Mouse (Mus musculus) gastrocnemius, postnatal 4 days (tissue): Measurements from ENCODE around the gene Usmg5. TPM values are rescaled to one million over a fixed set of nuclear protein-coding genes. Genes with fewer than 3 reads are reported as not detected.

Source experiments
- DNase-seq, 2 experiments: peaks; one replicate each; pipeline ENCODE4 v3.0.0; 2021 to 2022; ENCODE audit warnings: low spot score in 2 of 2, mixed read lengths in 2 of 2
- total RNA-seq, 2 experiments: library from RNA; stranded (reverse); gene quantifications; 2 replicates each; pipeline ENCODE4 v1.2.3; 2021

Gene Usmg5
- total RNA-seq, 2 experiments from 2014 or later, result 864 to 878 TPM

DNA sequence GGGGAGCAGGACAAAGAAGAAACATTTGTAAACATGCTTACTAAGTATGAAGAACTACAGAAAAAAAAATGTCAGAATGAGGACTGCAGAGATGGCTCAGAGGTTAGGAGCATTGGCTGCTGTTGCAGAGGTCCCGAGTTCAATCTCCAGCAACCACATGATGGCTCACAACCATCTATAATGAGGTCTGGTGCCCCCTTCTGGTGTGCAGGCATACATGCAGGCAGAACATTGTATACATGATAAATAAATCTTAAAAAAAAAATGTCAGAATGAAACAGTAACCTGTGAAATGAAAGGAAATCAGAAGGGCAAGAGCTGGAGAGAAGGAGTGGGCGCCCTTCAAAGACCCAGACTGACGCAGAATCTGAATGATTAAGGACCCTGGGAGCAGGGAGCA is 24.6 kb downstream of the Usmg5 start:
- DNase-seq, result no peak

DNA sequence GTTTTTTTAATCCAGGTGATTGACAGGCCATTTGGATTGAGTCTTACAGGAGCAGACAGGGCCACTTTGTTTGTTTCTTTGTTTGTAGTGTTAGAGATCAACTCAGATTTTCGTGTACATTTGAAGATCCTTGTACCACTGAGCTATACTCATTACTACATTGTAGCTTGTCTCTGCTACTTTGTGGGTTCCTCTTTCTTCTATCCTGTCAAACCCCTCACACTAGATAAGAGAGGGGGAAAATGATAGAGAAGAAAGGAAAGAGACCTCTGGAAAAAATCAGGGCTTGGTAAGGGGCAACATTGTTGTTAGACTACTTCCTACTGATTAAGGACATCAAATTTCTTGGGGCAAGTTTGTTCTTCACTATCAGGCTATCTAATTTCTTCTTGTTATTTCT is 32.8 kb downstream of the Usmg5 start:
- no peak for DNase-seq

DNA sequence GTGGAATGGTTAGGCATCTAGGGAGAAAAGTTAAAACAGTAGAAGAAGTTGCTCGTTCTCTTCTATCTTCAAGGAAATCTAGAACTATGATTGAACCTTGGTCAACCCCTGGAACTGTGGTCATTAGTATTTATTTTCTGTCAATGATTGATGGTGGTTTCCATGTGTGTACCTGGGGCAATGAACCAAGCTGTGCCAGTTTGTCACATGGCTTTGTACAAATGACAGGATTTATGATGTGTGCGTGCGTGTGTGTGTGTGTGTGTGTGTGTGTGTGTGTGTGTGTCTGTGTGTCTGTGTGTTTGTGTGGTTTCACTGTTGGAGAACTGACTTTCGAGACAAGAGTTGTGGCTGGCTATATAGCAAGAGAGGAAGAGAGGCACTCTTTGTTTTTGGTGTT is 37.0 kb downstream of the Usmg5 start:
- DNase-seq, result no peak

DNA sequence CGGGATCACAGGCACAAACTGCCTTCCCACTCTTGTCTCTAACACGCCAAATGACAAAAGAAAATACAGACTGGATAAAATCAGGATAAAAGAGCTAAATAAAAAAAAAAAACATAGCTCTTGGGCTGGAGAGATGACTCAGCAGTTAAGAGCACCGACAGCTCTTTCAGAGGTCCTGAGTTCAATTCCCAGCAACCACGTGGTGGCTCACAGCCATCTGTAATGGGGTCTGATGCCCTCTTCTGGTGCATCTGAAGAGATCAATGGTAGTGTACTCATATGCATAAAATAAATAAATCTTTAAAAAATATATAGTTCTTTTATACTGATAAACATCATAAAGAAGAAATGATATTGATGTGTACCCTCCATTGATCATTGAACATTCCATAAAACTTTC is 37.5 kb downstream of the Usmg5 start:
- no peak for DNase-seq

DNA sequence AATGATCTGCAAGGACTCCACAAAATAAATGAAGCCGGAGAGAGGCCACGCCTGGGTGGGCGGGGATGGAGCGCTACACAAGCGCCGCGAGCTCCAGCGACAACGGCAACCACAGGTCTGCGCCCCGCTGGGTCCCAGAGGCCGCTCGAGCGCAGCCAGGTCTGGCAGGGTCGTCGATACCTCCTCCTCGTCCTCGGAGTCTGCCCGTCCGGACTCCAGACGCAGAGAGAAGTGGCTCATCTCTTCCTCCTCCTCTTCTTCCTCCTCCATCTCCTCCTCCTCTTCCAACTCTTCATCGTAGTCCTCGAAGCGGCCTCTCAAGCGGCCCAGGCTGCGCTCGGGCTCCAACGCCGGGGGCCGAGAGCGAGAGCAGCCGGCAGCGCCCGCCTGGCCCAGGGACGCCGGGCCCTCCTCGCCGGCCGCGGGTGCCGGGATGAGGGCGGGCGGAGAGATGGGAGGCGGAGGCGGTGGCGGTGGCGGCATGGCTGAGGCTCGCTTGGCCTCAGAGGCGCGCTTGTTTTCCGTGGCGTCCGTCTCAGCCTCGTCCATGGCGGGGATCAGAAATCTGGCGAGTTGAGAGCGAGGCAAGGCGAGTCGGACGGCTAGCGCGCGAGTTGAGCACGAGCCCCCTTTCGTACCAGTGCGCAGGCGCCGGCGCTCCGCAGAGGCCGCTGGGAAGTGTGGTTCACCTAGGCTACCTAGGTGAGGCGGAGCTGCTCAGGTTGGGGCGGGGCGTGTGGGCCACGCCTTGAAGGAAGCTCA is 40.0 kb downstream of the Usmg5 start, which contains the start of gene Pcgf6:
Gene Pcgf6, minus strand, starts transcription at position 636 of the 762 bp plus-strand sequence.
- peak; percentile 36 to 71 for DNase-seq

GRCm38 (mm10) chr19:47049840-47050239 is 40.6 kb downstream of the Usmg5 start:
- DNase-seq, result no peak

DNA sequence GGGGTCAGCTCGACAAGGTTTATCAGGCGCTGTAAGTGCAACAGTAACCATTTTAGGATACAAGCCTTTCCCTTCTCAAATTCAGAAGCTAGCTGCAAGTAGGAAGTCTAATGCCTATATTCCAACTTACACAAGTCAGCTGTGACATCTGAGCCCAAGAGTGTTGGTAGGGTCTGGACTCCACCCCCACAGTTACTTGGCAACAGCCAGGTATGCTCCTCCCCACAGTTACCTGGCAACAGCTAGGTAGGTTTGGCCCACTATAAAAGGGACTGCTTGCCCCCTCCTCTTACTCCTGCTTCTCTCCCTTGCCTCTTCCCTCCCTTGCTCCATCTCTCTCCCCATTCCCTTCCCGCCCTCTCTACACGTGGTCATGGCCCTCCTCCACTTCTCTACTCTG is 41.4 kb downstream of the Usmg5 start:
- DNase-seq, result no peak

DNA sequence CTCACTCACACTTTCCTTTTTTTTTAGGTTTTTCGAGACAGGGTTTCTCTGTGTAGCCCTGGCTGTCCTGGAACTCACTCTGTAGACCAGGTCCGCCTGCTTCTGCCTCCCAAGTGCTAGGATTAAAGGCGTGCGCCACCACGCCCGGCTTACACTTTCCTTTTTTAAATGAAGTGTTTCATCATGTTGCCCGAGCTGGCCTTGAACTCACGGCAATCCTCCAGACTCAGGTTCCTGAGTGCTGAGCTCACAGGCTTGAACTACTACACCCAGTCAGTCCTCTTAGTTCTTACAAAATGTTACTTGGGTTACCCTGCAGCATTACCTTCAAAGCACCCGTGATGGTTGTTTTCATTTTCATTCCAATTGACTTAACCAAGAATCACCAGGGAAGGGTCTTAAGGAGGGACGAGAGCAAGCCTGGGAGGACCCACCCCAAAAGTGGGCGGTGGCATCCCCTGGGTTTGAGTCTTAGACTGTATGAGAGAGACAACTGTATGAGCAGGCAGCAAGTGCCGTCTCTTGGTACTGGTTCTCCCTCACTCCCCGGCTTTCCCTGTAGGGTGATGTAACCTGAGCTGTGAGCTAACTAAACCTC is 43.1 kb downstream of the Usmg5 start:
- DNase-seq, result no peak

GRCm38 (mm10) chr19:47046343-47046742 is 44.1 kb downstream of the Usmg5 start:
- no peak for DNase-seq

- DNase-seq, result no peak
Measured at GRCm38 (mm10) chr19:47043608-47044007, 46.8 kb downstream of the Usmg5 start.

GRCm38 (mm10) chr19:47040720-47041473 is 49.5 kb downstream of the Usmg5 start:
- DNase-seq, result no peak

- DNase-seq, result no peak
Measured at GRCm38 (mm10) chr19:47036596-47036995, 53.9 kb downstream of the Usmg5 start.

- no peak for DNase-seq
Measured at GRCm38 (mm10) chr19:47034916-47035315, 55.5 kb downstream of the Usmg5 start.

Other genes starting within 250 kb of the Usmg5 start
- under 1 TPM; 0.08 to 0.25 TPM for gene Ina, start 75.9 kb downstream of the Usmg5 start, total RNA-seq
- gene Nt5c2, start 75.5 kb downstream of the Usmg5 start, total RNA-seq, result 10 to 100 TPM; 68.7 to 80.2 TPM
- 1 to 10 TPM; 5.3 to 7.0 TPM for gene Pcgf6, start 39.7 kb downstream of the Usmg5 start, total RNA-seq
- 1 to 10 TPM; 4.0 to 4.1 TPM for gene Taf5, start 22.9 kb downstream of the Usmg5 start, total RNA-seq
- 10 to 100 TPM; 14.2 to 16.3 TPM for gene Pdcd11, start 121 bp upstream of the Usmg5 start, total RNA-seq
- 1 to 10 TPM; 5.6 to 6.1 TPM for gene Calhm2, start 47.6 kb upstream of the Usmg5 start, total RNA-seq
- not detected for gene Calhm1, start 53.6 kb upstream of the Usmg5 start, total RNA-seq
- not detected for gene Calhm3, start 67.1 kb upstream of the Usmg5 start, total RNA-seq
- gene Neurl1a, start 88.2 kb upstream of the Usmg5 start, total RNA-seq, result 10 to 100 TPM; 30.8 to 33.0 TPM